Mouse (Mus musculus): Measurements from ENCODE around the gene Hcfc2.

The Hcfc2 gene

GRCm38 (mm10) chr10:82741354-82741753 is 45.4 kb downstream of the Hcfc2 start:
- DNase-seq (ENCODE audit: low read depth, low spot score): no peak

- no peak for DNase-seq (ENCODE audit: low read depth, low spot score)
These were observed 45.9 kb downstream of the Hcfc2 start for GRCm38 (mm10) chr10:82741876-82742275.

GRCm38 (mm10) chr10:82742578-82742977 is 46.6 kb downstream of the Hcfc2 start:
- DNase-seq (ENCODE audit: low read depth, low spot score): no peak

- no peak for DNase-seq (ENCODE audit: low read depth, low spot score)
These were observed 48.3 kb downstream of the Hcfc2 start for GRCm38 (mm10) chr10:82744296-82744695.

GRCm38 (mm10) chr10:82745301-82745700 is 49.3 kb downstream of the Hcfc2 start:
- no peak for DNase-seq (ENCODE audit: low read depth, low spot score)

GRCm38 (mm10) chr10:82746988-82747850 is 51.3 kb downstream of the Hcfc2 start:
- DNase-seq (ENCODE audit: low read depth, low spot score): no peak

- DNase-seq (ENCODE audit: low read depth, low spot score): no peak
These were observed 54.8 kb downstream of the Hcfc2 start for GRCm38 (mm10) chr10:82750778-82751177.

- no peak for DNase-seq (ENCODE audit: low read depth, low spot score)
These were observed 57.0 kb downstream of the Hcfc2 start for GRCm38 (mm10) chr10:82752921-82753320.

GRCm38 (mm10) chr10:82754642-82755041 is 58.7 kb downstream of the Hcfc2 start:
- DNase-seq (ENCODE audit: low read depth, low spot score): no peak

GRCm38 (mm10) chr10:82755213-82755890 is 59.4 kb downstream of the Hcfc2 start:
- no peak for DNase-seq (ENCODE audit: low read depth, low spot score)

- no peak for DNase-seq (ENCODE audit: low read depth, low spot score)
These were observed 60.5 kb downstream of the Hcfc2 start for GRCm38 (mm10) chr10:82756466-82756865.

GRCm38 (mm10) chr10:82757341-82757740 is 61.4 kb downstream of the Hcfc2 start:
- no peak for DNase-seq (ENCODE audit: low read depth, low spot score)

GRCm38 (mm10) chr10:82758368-82758767 is 62.4 kb downstream of the Hcfc2 start:
- DNase-seq (ENCODE audit: low read depth, low spot score): no peak

- DNase-seq (ENCODE audit: low read depth, low spot score): no peak
These were observed 62.9 kb downstream of the Hcfc2 start for GRCm38 (mm10) chr10:82758878-82759277.

GRCm38 (mm10) chr10:82759706-82760105 is 63.7 kb downstream of the Hcfc2 start:
- DNase-seq (ENCODE audit: low read depth, low spot score): no peak

GRCm38 (mm10) chr10:82761037-82761811 is 65.3 kb downstream of the Hcfc2 start:
- DNase-seq (ENCODE audit: low read depth, low spot score): no peak

- no peak for DNase-seq (ENCODE audit: low read depth, low spot score)
These were observed 67.1 kb downstream of the Hcfc2 start for GRCm38 (mm10) chr10:82762756-82763681.

GRCm38 (mm10) chr10:82763840-82764631 is 68.1 kb downstream of the Hcfc2 start, which contains the start of gene Nfyb:
Gene Nfyb, minus strand, starts transcription at chr10:82764144.
- DNase-seq (ENCODE audit: low read depth, low spot score): peak; percentile 92

GRCm38 (mm10) chr10:82768901-82769300 is 72.9 kb downstream of the Hcfc2 start:
- no peak for DNase-seq (ENCODE audit: low read depth, low spot score)

- DNase-seq (ENCODE audit: low read depth, low spot score): no peak
These were observed 74.8 kb downstream of the Hcfc2 start for GRCm38 (mm10) chr10:82770713-82771112.

Data from retina, adult 2 months (tissue).